31 mouse cellular contexts compared by ENCODE assay signal in genomic region chr3:100591053-100591452, GRCm38 (mm10).
"Had no signal": no experiment of that assay in that cellular context is flagged by ENCODE, and none has a peak within 500 bp of the region (broad histone marks: within the 10 kb centered on the region; RNA-seq: fewer than 3 reads in every experiment).

No protein-coding gene starts in this region.

- H3K27ac ChIP-seq: heart, embryonic 13.5 days; heart, embryonic 15.5 days; hindbrain, embryonic 10.5 days; hindbrain, embryonic 12.5 days; hindbrain, embryonic 13.5 days; hindbrain, embryonic 14.5 days; hindbrain, embryonic 15.5 days; hindbrain, postnatal 0 days; intestine, embryonic 15.5 days; kidney, embryonic 15.5 days; kidney, postnatal 0 days; layer of hippocampus, adult 2 months; left cerebral cortex, adult 2 months had no signal

- H3K4me3 ChIP-seq: heart, embryonic 12.5 days; heart, embryonic 13.5 days; heart, embryonic 15.5 days; hindbrain, embryonic 10.5 days; hindbrain, embryonic 12.5 days; hindbrain, embryonic 13.5 days; hindbrain, embryonic 15.5 days; intestine, embryonic 15.5 days; kidney, embryonic 15.5 days; layer of hippocampus, adult 2 months; left cerebral cortex, adult 2 months had no signal

- H3K9ac ChIP-seq: heart, embryonic 12.5 days; heart, embryonic 13.5 days; heart, embryonic 15.5 days; hindbrain, embryonic 12.5 days; hindbrain, embryonic 13.5 days; hindbrain, embryonic 14.5 days; hindbrain, embryonic 15.5 days; intestine, embryonic 15.5 days; kidney, embryonic 15.5 days had no signal

- H3K9me3 ChIP-seq: heart, embryonic 12.5 days; heart, embryonic 13.5 days; heart, embryonic 15.5 days; hindbrain, embryonic 10.5 days; hindbrain, embryonic 12.5 days; hindbrain, embryonic 13.5 days; hindbrain, embryonic 15.5 days; intestine, embryonic 15.5 days; kidney, embryonic 15.5 days had no signal

- H3K27me3 ChIP-seq: heart, embryonic 12.5 days; heart, embryonic 13.5 days; heart, embryonic 15.5 days; hindbrain, embryonic 12.5 days; hindbrain, embryonic 13.5 days; hindbrain, embryonic 15.5 days; intestine, embryonic 15.5 days; kidney, embryonic 15.5 days had no signal

- H3K4me1 ChIP-seq: heart, embryonic 12.5 days; heart, embryonic 13.5 days; heart, embryonic 15.5 days; hindbrain, embryonic 10.5 days; hindbrain, embryonic 12.5 days; hindbrain, embryonic 13.5 days; hindbrain, embryonic 15.5 days; intestine, embryonic 15.5 days; kidney, embryonic 15.5 days had no signal

- DNase-seq: heart, postnatal 10 days; heart, postnatal 14 days; heart, postnatal 36 days; heart, postnatal 4 days; kidney, adult 11 months; kidney, adult 18-20 months; kidney, adult 2 months; kidney, adult 8-10 months; kidney, adult 9 months; kidney, postnatal 10 days; kidney, postnatal 14 days; kidney, postnatal 25 days; kidney, postnatal 36 days; kidney, postnatal 4 days; layer of hippocampus, adult 9-11 months; layer of hippocampus, postnatal 36 days had no signal

- H3K4me2 ChIP-seq: heart, embryonic 11.5 days; heart, embryonic 12.5 days; heart, embryonic 13.5 days; heart, embryonic 15.5 days; hindbrain, embryonic 12.5 days; hindbrain, embryonic 13.5 days; hindbrain, embryonic 14.5 days; hindbrain, embryonic 15.5 days; intestine, embryonic 15.5 days; kidney, embryonic 15.5 days had no signal

- H3K36me3 ChIP-seq: intestine, embryonic 15.5 days had no signal
